Mouse (Mus musculus) neural tube, embryonic 15.5 days (tissue): ENCODE measurements at regions not wholly inside any gene's neighbourhood (a gene's known extent, or its start where the extent isn't known, plus 50 kb on each side); places are given as distances from the start of the nearest gene placed in this dataset.

Source experiments
- ATAC-seq: fragments of 200-750 bp; cut with Nextera tagmentation; 2 replicates; pipeline ENCODE4 v1.8.0; 2017; ENCODE audit warnings: mild to moderate bottlenecking, moderate TSS enrichment, moderate library complexity; ENCODE audit not compliant: low FRiP score
- H3K27ac ChIP-seq: fragments of 300-500 bp; sonication (generic); replicated peaks from 2 replicates; pipeline ENCODE4 v1.5.1; 2015; ENCODE audit warnings: mild to moderate bottlenecking, inconsistent platforms
- H3K27me3 ChIP-seq: fragments of 300-500 bp; sonication (generic); replicated peaks from 2 replicates; pipeline ENCODE4 v1.6.1; 2015; ENCODE audit warnings: inconsistent platforms
- H3K36me3 ChIP-seq: fragments of 300-500 bp; sonication (generic); 2 replicates; pipeline ENCODE4 v1.6.1; 2015; ENCODE audit warnings: inconsistent platforms
- H3K4me1 ChIP-seq: fragments of 300-500 bp; sonication (generic); 2 replicates; pipeline ENCODE4 v1.6.1; 2015; ENCODE audit warnings: inconsistent platforms
- H3K4me2 ChIP-seq: fragments of 300-500 bp; sonication (generic); 2 replicates; pipeline ENCODE4 v1.6.1; 2015; ENCODE audit warnings: inconsistent platforms, mild to moderate bottlenecking, moderate library complexity
- H3K4me3 ChIP-seq: fragments of 300-500 bp; sonication (generic); replicated peaks from 2 replicates; pipeline ENCODE4 v1.5.1; 2015; ENCODE audit warnings: mild to moderate bottlenecking, inconsistent platforms
- H3K9ac ChIP-seq: fragments of 300-500 bp; sonication (generic); replicated peaks from 2 replicates; pipeline ENCODE4 v1.6.1; 2015; ENCODE audit warnings: mild to moderate bottlenecking, inconsistent platforms
- H3K9me3 ChIP-seq: fragments of 300-500 bp; sonication (generic); replicated peaks from 2 replicates; pipeline ENCODE4 v1.6.1; 2016; ENCODE audit warnings: inconsistent platforms
- WGBS: fragments of 180-500 bp; shearing (Covaris S2); methylation state at CpG from one replicate; pipeline ENCODE4 v1.1.7; 2015; ENCODE audit warnings: mixed read lengths; 5-methylcytosine and 5-hydroxymethylcytosine counted together

- Histone ChIP-seq H3K4me3 (no peak overlapping the region), H3K36me3 (no peaks in the 10 kb centered on the region), H3K9ac (no peak overlapping the region), H3K4me2 (no peak overlapping the region), H3K4me1 (peaks cover 26% of the 10 kb centered on the region), H3K27me3 (no peaks in the 10 kb centered on the region), H3K27ac (no peak overlapping the region), H3K9me3 (no peaks in the 10 kb centered on the region)
- ATAC-seq = no peak; the same call in 1 of the 2 replicates
- 32% methylated on average over 14 of the region's 15 CpGs for WGBS
These were observed 224.4 kb downstream of the Prex1 start for GRCm38 (mm10) chr2:166489041-166489872.

DNA sequence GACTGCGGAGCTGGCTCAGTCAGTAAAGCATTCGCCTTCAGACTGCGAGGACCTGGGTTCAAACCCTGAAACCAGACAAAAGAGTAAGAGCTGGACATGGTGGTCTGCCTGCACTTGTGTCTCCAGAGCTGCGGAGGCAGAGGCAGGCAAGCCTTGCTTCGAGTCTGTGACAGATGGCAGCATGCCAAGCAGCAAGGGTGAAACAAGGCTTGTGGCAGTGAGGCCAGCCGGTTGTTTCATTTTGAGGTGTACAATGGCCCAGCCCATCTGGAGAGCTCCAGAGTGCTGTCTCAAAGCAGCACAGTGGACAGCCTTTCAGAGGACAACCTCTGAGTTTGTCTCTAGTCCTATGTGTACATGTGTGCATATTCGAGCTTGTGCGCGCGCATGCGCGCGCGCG lies 225.9 kb downstream of the Prex1 start:
- H3K27ac ChIP-seq = no peak overlapping the region
- H3K9me3 ChIP-seq = no peaks in the 10 kb centered on the region
- H3K27me3 ChIP-seq = no peaks in the 10 kb centered on the region
- no peaks in the 10 kb centered on the region for H3K36me3 ChIP-seq
- H3K4me3 ChIP-seq = no peak overlapping the region
- H3K9ac ChIP-seq = no peak overlapping the region
- WGBS = 79% methylated on average over 15 of the region's 15 CpGs
- ATAC-seq = no peak
- H3K4me1 ChIP-seq = peaks cover 31% of the 10 kb centered on the region
- H3K4me2 ChIP-seq = no peak overlapping the region

DNA sequence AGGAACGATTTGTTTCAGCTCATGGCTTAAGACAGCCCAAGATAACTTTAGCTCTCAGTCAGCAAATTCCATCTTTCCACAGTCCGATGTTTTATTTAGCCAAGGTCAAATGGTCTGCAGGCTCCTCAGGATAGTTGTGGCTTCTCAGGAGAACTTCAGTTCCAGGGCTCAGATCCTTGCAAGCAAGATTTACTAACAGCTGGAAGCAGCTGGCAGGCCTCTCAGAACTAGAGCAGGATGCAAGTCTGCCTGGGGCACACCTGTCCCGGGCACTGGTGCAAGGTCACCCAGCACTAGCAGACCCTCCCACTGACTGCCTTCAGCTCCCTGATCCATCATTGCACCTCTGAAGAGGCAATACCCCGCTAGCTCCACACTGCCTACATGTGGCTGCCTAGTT lies 227.8 kb downstream of the Prex1 start:
- Histone ChIP-seq H3K9me3 (no peaks in the 10 kb centered on the region), H3K27ac (no peak overlapping the region), H3K4me2 (no peak overlapping the region), H3K27me3 (no peaks in the 10 kb centered on the region), H3K9ac (no peak overlapping the region), H3K4me3 (no peak overlapping the region), H3K4me1 (peaks cover 37% of the 10 kb centered on the region), H3K36me3 (no peaks in the 10 kb centered on the region)
- ATAC-seq = no peak
- 85% methylated on average over 4 of the region's 4 CpGs for WGBS

GRCm38 (mm10) chr2:166485361-166485760 lies 228.3 kb downstream of the Prex1 start:
- Histone ChIP-seq H3K4me1 (peaks cover 37% of the 10 kb centered on the region), H3K9me3 (no peaks in the 10 kb centered on the region), H3K4me2 (no peak overlapping the region), H3K27me3 (no peaks in the 10 kb centered on the region), H3K36me3 (no peaks in the 10 kb centered on the region), H3K27ac (no peak overlapping the region), H3K9ac (no peak overlapping the region), H3K4me3 (no peak overlapping the region)
- no peak for ATAC-seq
- 82% methylated on average over 6 of the region's 6 CpGs for WGBS

DNA sequence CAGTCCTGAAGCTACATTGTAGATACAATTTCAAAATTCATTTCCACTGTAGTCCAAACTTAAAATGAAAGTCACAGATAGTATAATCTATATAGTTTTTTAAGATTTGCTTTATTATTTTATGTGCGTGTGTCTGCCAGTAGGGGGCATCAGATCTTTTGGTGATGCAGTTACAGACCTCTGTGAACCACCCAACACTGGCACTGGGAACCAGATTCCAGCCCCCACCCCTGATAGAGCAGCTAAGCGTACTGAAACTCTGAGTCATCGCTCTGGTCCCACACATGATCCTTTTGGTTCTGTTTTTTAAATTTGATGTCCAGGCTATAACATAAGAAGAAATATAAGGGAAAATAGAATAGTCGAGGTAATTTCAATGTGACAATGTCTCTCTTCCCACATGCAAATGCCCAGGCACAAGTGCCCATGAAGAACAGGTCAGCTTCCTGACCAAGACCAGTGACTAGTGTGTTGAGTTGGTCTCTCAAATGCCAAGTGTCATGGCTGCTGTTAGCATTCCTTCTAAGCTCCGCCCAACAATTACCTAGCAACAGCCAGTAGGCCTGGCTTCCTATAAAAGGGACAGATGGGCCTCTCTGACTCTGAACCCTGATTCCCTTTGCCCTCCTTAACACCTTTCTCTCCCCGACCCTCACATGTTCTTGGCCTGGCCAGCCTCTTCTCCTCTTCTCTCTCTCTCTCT lies 229.9 kb downstream of the Prex1 start:
- Histone ChIP-seq H3K27me3 (no peaks in the 10 kb centered on the region), H3K27ac (peak overlapping the region; percentile 74), H3K9ac (no peak overlapping the region), H3K9me3 (no peaks in the 10 kb centered on the region), H3K36me3 (no peaks in the 10 kb centered on the region), H3K4me2 (no peak overlapping the region), H3K4me3 (no peak overlapping the region), H3K4me1 (peaks cover 28% of the 10 kb centered on the region)
- WGBS = 88% methylated on average over 6 of the region's 6 CpGs
- ATAC-seq = no peak

- H3K9ac ChIP-seq = no peak overlapping the region
- WGBS = 30% methylated on average over 14 of the region's 14 CpGs
- H3K4me3 ChIP-seq = no peak overlapping the region
- H3K9me3 ChIP-seq = no peaks in the 10 kb centered on the region
- H3K36me3 ChIP-seq = no peaks in the 10 kb centered on the region
- H3K4me1 ChIP-seq = peaks cover 27% of the 10 kb centered on the region
- H3K27me3 ChIP-seq = no peaks in the 10 kb centered on the region
- no peak overlapping the region for H3K4me2 ChIP-seq
- H3K27ac ChIP-seq = peak overlapping the region; percentile 74
- peak; percentile 45; the same call in 1 of the 2 replicates for ATAC-seq
These were observed 230.7 kb downstream of the Prex1 start for GRCm38 (mm10) chr2:166482720-166483616.

- H3K4me3 ChIP-seq = no peak overlapping the region
- no peak overlapping the region for H3K4me2 ChIP-seq
- WGBS = 91% methylated on average over 7 of the region's 7 CpGs
- no peaks in the 10 kb centered on the region for H3K9me3 ChIP-seq
- H3K36me3 ChIP-seq = no peaks in the 10 kb centered on the region
- no peaks in the 10 kb centered on the region for H3K27me3 ChIP-seq
- H3K27ac ChIP-seq = no peak overlapping the region
- no peak for ATAC-seq
- H3K9ac ChIP-seq = no peak overlapping the region
- H3K4me1 ChIP-seq = peaks cover 23% of the 10 kb centered on the region
These were observed 231.9 kb downstream of the Prex1 start for GRCm38 (mm10) chr2:166481774-166482173.

DNA sequence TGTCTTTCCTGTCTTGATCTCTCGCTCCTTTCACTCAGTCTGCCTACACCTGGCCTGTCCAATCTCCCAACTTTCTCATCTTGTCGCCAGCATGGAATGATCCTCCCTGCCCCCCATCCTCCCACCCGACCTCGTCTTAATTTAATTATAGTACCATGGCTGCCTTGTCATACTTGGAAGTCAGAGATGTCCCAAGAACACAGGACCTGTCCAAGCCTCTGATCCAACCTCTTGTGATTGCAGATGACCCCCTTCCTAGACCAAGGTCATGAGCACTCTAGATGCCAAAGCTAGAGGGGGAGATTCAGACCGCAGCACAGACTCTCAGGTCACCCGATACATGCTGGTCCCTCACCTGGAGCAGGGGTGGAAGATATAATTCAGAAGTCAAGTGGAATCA lies 232.3 kb downstream of the Prex1 start:
- ATAC-seq = no peak
- 97% methylated on average over 6 of the region's 6 CpGs for WGBS

DNA sequence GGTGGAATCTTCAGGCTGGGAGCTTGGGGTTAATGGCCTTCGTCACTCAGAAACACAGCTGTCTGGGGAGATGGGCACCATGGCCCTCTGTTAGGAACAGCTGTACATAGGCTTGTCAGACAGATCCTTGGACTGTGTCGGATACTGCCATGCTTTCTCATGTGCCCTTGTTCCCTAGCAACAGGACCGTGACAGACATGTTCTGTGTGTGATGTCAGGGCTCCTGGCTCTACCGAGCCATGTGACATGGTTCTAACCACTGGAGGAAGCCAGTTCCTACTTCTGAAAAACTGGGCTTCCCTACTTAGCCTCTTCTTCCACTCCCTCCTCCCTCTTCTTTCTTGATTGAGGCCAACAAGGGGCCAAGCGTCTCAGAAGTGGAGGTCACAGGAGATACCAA lies 232.7 kb downstream of the Prex1 start:
- ATAC-seq = no peak
- H3K27ac ChIP-seq = no peak overlapping the region
- H3K9me3 ChIP-seq = no peaks in the 10 kb centered on the region
- H3K36me3 ChIP-seq = no peaks in the 10 kb centered on the region
- no peaks in the 10 kb centered on the region for H3K27me3 ChIP-seq
- no peak overlapping the region for H3K4me3 ChIP-seq
- H3K9ac ChIP-seq = no peak overlapping the region
- WGBS = 62% methylated on average over 5 of the region's 5 CpGs
- H3K4me2 ChIP-seq = no peak overlapping the region
- H3K4me1 ChIP-seq = peaks cover 23% of the 10 kb centered on the region

More for the DNA sequence above, 232.3 kb downstream of the Prex1 start:
- Histone ChIP-seq H3K9me3 (no peaks in the 10 kb centered on the region), H3K36me3 (no peaks in the 10 kb centered on the region), H3K27me3 (no peaks in the 10 kb centered on the region), H3K4me2 (no peak overlapping the region), H3K9ac (no peak overlapping the region), H3K4me3 (no peak overlapping the region), H3K4me1 (peaks cover 23% of the 10 kb centered on the region), H3K27ac (no peak overlapping the region)

DNA sequence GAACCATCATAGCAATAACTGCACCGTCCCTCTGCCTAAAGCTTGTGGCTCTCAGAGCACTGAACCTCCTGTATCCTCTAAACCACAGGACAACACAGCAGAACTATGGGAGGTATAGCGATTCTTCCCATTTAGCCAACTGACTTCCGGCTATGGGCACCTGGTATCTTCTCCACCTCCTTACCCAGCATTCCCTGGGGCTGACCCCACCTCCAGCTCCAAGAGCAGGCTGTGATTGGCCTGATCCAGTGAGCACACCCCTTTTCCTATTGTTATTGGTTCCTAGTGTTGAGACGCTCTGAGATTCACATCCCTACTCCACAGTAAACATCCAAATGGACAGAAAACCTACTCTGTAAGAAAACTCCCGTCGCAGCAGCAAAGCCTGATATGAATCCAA lies 236.7 kb downstream of the Prex1 start:
- H3K27me3 ChIP-seq = no peaks in the 10 kb centered on the region
- no peak overlapping the region for H3K9ac ChIP-seq
- peaks cover 17% of the 10 kb centered on the region for H3K4me1 ChIP-seq
- H3K4me3 ChIP-seq = no peak overlapping the region
- WGBS = 87% methylated on average over 6 of the region's 6 CpGs
- no peaks in the 10 kb centered on the region for H3K36me3 ChIP-seq
- H3K27ac ChIP-seq = no peak overlapping the region
- H3K4me2 ChIP-seq = no peak overlapping the region
- H3K9me3 ChIP-seq = no peaks in the 10 kb centered on the region
- ATAC-seq = no peak

- H3K4me3 ChIP-seq = no peak overlapping the region
- peaks cover 25% of the 10 kb centered on the region for H3K4me1 ChIP-seq
- WGBS = 77% methylated on average over 4 of the region's 4 CpGs
- no peaks in the 10 kb centered on the region for H3K36me3 ChIP-seq
- ATAC-seq = no peak
- H3K4me2 ChIP-seq = no peak overlapping the region
- no peak overlapping the region for H3K9ac ChIP-seq
- H3K9me3 ChIP-seq = no peaks in the 10 kb centered on the region
- no peaks in the 10 kb centered on the region for H3K27me3 ChIP-seq
- H3K27ac ChIP-seq = no peak overlapping the region
These were observed 238.0 kb downstream of the Prex1 start for GRCm38 (mm10) chr2:166475624-166476023.
